Mouse (Mus musculus) neutrophil, adult 5-6 weeks (primary cell): ENCODE measurements around the gene Strbp. TPM values are rescaled to one million over a fixed set of nuclear protein-coding genes. Genes with fewer than 3 reads are reported as not detected.
"Not testable (repeated sequence)": the region's sequence is repeated elsewhere in the genome, so short reads cannot be mapped to it uniquely, and the experiment has no call there.

Source experiments
- ATAC-seq: fragments of 151-379, 151-347 bp; 2 replicates; pipeline ENCODE4 v1.8.0; 2017; ENCODE audit warnings: mild to moderate bottlenecking, moderate TSS enrichment; ENCODE audit not compliant: insufficient number of reproducible peaks, poor library complexity, low FRiP score, severe bottlenecking; ENCODE audit errors: extremely low read depth
- total RNA-seq: library from RNA; stranded (forward); fragments of 200-1000 nt; gene quantifications from 2 replicates; pipeline ENCODE4 v1.2.3, GENCODE M21; 2017

Strbp gene
- total RNA-seq, 1 experiment from 2014 or later: 104 TPM

GRCm38 (mm10) chr2:37549346-37550012 is 154.2 kb downstream of the Strbp start:
- ATAC-seq: no peak

DNA sequence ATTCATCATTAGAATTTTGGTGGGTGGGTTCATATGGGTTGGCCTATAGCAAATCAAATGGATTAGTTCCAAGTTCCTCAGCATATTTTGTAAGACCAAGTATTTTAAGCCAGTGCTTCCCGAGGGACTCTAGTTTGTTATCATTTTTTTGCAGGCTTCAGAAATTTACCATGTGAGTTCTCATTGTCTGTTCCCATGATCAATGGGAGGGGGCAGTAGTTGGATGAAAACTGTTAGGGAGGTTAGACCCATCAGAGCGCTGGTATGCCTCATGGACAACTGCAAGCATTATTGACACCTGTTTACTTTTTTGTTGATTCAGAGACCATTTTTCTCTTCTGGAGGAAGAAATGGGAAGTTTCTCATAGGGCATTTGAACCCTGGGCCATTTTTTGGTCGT is 172.0 kb downstream of the Strbp start:
- no peak for ATAC-seq

DNA sequence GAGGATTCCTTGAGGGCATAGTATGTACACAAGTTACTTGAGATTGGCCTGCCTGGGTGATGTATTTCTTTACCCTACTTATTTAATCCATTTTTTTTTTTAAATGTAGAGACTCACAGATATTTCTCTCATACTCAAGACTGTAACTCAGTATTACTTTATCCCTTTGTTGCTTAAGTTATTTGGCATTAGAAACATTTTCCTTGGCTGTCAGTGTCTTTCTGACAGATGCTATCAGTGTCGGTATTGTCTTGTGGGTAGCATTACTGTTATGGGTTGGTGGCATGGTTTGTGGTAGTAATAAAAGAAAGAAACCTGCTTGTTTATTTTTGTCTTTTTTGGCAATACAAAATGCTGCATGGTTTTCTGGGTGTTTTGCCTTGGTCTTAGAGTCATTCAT is 172.9 kb downstream of the Strbp start:
- no peak for ATAC-seq

DNA sequence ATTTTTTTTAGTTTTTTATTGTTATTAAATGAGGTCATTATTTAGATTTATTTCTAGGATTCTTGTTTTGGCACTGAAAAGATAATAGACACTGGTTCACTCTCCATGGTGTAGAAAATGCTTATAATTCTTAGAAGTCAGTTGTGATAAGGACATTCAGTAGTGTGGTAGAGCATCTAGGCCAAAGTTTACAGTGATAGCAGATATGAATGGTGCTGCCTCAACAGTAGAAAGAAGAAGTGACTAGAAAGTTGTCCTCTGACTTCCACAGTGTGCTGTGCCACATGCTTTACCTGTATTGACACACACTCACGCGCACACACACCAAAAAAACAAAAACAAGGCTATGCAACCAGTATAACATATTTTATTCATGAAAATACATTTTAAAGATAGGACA is 174.3 kb downstream of the Strbp start:
- no peak for ATAC-seq

DNA sequence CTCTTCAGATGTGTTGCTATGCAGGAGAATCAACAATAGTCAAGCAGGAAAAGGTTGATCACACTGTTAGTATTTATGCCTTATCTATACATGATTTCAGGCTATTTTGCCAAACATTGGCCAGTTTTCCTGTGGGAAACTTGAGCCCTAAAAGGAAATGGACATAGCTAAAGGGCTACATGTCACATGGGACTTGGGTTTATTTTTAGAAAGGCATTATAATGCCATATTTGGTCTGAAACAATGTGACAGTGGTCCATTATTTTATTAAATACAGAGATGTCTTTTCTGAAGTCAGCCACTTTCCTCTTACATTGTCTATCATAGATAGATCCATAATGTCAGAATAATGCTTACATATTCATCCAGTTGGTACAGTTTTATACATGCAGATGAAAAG is 176.1 kb downstream of the Strbp start:
- ATAC-seq: no peak

GRCm38 (mm10) chr2:37519286-37519640 is 184.4 kb downstream of the Strbp start:
- ATAC-seq: no peak

- no peak for ATAC-seq
These were observed 184.9 kb downstream of the Strbp start for GRCm38 (mm10) chr2:37518561-37519285.

DNA sequence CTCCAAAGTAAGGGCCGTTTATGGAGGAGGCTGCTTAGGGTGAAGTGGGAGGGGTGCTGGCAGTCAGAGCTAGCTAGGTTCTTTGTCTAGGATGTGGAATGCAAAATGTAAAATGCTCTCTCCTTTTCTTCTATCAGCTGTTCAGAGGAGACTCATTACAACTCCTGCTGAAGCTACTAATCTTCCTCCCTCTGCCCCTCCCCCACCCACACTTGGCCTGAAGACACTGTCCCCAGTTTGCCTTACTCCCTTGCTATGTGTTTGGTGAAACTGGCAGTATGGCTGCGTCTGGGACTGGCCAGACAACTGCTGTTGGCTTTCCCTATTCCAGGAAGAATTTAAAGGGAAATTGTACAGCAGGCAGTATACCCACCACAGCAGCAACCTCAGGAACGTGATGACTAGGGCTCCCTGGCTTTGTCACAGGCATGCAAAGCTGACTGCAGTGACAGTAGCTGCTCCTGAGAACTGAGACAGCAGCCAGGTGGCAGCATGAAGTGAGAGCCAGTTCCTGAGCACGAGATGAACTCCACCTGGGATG is 186.7 kb downstream of the Strbp start:
- no peak for ATAC-seq

DNA sequence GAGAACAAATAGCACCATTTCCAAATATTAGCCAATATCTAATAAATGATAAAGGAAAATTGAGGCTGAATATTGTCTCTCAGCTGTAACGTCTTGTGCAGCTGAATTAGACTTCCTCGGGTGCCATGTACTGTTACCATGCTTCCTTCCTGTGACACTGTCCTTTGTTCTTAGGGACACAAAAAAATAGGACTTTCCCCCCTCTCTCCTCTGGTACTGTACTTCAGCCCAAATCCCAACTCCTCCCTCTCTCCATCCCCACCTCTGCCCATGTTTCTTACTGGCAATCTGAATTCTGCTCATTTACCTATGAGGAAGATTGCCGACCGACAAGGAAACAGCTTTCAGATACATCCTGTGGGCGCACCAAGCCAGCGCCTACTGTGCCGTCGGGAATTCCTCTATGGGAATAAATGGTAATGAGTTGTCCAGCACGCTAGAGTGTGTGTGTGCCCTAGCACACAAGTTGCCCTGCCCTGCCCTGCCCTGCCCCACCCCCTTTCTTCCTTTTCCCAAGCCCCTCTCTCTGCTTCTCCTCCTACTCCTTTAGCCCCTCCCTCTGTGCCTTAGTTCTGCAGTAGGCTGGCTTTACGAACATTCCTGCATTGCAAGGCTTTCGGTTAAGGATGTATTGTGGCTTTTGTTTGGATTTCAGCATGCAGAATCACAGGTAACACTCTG is 187.5 kb downstream of the Strbp start, which contains the start of gene Gpr21:
TSS of gene Gpr21 (plus strand) at position 303 of the 681 bp plus-strand sequence.
- ATAC-seq: no peak

GRCm38 (mm10) chr2:37511134-37511901 is 192.3 kb downstream of the Strbp start:
- ATAC-seq: no peak

GRCm38 (mm10) chr2:37505856-37506255 is 197.8 kb downstream of the Strbp start:
- not testable (repeated sequence) for ATAC-seq

DNA sequence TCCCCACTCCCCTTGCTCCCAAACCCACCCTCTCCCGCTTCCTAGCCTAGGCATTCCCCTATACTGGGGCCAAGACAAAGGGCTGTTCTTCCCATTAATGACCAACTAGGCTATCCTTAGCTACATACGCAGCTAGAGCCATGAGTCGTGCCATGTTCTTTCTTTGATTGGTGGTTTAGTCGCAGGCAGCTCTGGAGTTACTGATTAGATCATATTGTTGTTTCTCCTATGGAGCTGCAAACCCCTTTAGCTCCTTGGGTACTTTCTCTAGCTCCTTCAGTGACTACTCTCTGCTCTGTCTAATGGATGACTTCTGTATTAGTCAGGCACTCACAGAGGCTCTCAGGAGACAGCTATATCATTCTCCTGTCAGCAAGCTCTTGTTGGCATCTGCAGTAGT is 206.3 kb downstream of the Strbp start:
- ATAC-seq: no peak

GRCm38 (mm10) chr2:37488956-37489355 is 214.7 kb downstream of the Strbp start:
- no peak for ATAC-seq

GRCm38 (mm10) chr2:37486408-37486807 is 217.3 kb downstream of the Strbp start:
- ATAC-seq: no peak

- ATAC-seq: no peak
These were observed 218.3 kb downstream of the Strbp start for GRCm38 (mm10) chr2:37485370-37485769.

- no peak for ATAC-seq
These were observed 219.5 kb downstream of the Strbp start for GRCm38 (mm10) chr2:37484165-37484564.

GRCm38 (mm10) chr2:37480039-37480438 is 223.6 kb downstream of the Strbp start:
- ATAC-seq: no peak

DNA sequence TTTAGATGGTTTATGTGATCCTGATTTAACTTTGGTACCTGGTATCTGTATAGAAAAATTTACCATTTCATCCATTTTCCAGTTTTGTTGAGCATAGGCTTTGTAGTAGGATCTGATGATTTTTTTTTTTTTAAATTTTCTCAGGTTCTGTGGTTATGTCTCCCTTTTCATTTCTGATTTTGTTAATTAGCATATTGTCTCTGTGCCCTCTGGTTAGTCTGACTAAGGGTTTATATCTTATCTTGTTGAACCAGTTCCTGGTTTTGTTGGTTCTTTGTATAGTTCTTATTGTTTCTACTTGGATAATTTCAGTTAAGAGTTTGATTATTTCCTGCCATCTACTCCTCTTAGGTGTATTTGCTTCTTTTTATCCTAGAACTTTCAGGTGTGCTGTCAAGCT is 224.1 kb downstream of the Strbp start:
- no peak for ATAC-seq

- no peak for ATAC-seq
These were observed 237.4 kb downstream of the Strbp start for GRCm38 (mm10) chr2:37466266-37466665.
